Mouse (Mus musculus): ENCODE results near the gene Zfp398. TPM values are rescaled to one million over a fixed set of nuclear protein-coding genes. Genes with fewer than 3 reads are reported as not detected.
A peak's percentile ranks its signal among the peaks of the same experiment; 100 is the strongest.
"Not testable (repeated sequence)": the region's sequence is repeated elsewhere in the genome, so short reads cannot be mapped to it uniquely, and the experiment has no call there.

Zfp398 gene
- total RNA-seq, 1 experiment from 2014 or later = 33.1 TPM

DNA sequence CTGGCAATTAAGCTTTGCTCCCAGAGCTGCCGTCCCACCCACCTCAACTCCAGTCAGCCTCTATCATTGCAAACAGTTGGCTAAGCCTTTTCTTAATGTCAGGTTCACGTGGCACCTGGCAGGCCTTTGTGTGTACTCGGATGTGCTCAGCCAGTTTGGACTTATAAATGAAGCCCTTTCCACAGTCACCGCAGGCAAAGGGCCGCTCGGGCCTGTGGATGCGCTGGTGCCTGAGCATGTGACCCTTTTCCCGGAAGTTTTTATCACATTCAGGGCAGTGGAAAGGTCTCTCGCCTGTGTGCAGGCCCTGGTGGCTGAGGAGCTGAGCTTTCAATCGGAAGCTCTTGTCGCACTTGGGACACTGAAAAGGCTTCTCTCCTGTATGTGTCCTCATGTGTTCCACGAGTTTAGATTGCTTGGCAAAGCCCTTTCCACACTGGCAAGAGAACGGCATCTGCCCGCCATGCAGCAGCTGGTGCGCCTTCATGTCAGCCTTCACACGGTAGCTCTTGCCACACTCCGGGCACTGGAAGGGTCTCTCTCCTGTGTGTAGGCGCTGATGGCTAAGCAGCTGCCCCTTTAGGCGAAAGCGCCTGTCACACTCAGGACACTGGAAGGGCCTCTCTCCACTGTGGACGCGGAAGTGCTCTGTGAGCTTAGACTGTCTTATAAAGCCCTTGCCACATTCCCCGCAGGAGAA is 15.7 kb upstream of the Zfp398 start:
- 0 out of 2 replicates have a peak, but pooled peaks have one; percentile 6 for ATAC-seq (ENCODE audit: extremely low read depth, insufficient number of reproducible peaks, low FRiP score, poor library complexity, severe bottlenecking)

DNA sequence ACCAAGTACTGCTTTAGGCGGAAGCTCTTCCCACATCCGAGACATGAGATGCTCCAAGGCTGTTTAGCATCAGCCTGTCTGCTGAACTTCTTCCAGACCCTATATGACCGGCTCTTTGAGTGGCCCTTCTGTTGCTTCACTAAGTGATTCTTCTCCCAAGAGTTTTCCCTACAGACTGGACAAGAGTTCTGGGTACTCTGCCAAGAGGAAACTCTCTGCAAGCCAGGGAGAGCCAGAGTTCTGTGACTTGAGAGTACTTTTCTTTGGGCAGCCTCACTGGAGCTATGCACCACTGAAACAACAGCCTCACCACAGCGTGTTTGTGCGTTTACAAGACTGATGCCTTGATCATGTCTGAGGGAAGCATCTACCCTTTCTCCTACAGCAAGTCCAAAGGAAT is 14.2 kb upstream of the Zfp398 start:
- ATAC-seq (ENCODE audit: extremely low read depth, insufficient number of reproducible peaks, low FRiP score, poor library complexity, severe bottlenecking) = no peak

DNA sequence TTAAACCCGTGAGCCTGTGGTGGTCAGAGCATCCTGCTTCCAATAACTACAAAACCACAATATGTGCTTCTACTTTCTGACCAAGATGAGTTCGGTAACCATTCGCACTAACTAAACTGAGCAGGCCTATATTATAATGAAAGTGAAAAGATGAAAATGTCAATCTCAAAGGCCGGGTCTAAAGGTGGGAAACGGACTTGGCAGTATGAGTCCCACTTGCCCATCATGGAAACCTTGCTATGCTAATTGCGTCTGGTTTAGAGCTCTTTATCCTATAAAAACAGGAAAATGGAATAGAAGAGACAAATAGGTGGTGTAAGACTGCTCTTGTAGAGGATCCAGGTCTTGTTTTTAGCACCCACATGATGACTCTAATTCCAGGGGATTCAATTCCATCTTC is 13.7 kb upstream of the Zfp398 start:
- no peak for ATAC-seq (ENCODE audit: extremely low read depth, insufficient number of reproducible peaks, low FRiP score, poor library complexity, severe bottlenecking)

DNA sequence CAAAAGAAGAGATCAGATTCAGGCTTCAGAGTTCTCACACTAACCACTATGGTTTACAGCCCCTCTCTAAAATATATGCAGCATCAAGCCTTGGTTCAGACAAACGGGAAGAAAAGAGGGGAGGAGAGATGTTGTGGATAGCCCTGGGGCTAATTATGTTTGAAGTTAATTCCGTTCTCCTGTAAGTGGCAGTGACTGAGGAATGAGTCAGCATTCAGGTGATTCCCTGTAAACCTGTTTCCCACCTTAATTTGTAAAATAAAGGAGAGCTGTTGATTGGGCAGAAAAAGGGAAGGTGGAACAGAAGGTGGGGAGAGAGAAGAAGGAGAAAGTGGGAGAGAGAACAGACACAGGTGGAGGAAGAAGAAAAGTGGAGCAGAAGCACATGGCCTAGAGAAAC is 11.2 kb upstream of the Zfp398 start:
- no peak for ATAC-seq (ENCODE audit: extremely low read depth, insufficient number of reproducible peaks, low FRiP score, poor library complexity, severe bottlenecking)

GRCm38 (mm10) chr6:47827462-47827861 is 8.0 kb upstream of the Zfp398 start:
- no peak for ATAC-seq (ENCODE audit: extremely low read depth, insufficient number of reproducible peaks, low FRiP score, poor library complexity, severe bottlenecking)

GRCm38 (mm10) chr6:47828950-47829349 is 6.5 kb upstream of the Zfp398 start:
- ATAC-seq (ENCODE audit: extremely low read depth, insufficient number of reproducible peaks, low FRiP score, poor library complexity, severe bottlenecking) = no peak

DNA sequence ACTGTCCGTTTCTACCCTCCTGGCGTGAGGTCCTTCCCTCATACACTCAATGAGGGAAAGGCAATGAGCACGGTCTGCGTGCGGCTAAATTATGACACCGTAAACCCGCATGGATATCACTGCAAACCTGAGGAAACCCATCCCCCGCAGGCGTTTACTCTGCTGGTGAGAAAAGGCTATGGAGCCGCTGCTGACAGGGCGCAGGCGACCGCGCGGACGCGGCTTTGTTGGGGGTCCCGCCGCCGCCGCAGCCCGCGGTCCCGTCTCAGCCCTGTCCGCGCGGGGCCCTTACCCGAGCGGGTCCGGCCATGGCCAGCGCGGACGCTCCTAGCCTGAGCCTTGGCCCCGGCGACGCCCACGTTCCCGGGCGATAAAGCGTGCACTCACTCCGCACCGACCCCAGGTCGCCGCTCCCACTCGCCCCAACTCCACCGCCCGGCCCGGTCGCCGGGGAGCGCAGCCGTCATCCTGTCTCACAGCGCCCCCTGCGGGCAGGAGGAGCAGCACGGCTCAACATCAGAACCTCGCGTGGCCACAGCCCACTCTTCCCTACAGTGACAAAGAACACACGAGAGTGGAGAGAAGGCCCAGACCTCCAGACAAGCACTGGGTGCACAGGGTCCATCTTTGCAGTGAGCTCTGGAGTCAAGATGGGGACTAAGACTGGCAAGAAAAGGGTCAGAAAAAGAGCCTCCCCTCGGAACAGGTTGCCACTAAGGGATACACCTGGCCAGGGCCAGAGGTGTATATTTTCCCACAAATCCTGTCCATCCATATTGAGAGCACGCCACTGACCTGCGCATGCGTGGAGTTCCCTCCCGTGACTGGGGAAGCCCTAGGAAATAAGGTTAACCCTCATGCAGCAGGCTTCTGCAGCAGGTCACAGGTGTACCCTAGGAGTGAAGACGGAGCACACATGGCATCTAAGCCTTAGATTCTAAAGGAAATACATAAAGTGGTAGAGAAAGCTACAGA is 5.1 kb upstream of the Zfp398 start, which contains the start of gene Zfp786:
Zfp786 (minus strand) TSS at position 764 of the 975 bp plus-strand sequence.
- ATAC-seq (ENCODE audit: extremely low read depth, insufficient number of reproducible peaks, low FRiP score, poor library complexity, severe bottlenecking) = peak; percentile 92

- no peak for ATAC-seq (ENCODE audit: extremely low read depth, insufficient number of reproducible peaks, low FRiP score, poor library complexity, severe bottlenecking)
Observed at GRCm38 (mm10) chr6:47832220-47832619, 3.2 kb upstream of the Zfp398 start.

- ATAC-seq (ENCODE audit: extremely low read depth, insufficient number of reproducible peaks, low FRiP score, poor library complexity, severe bottlenecking) = peak; percentile 29; the same call in 1 of the 2 replicates
Observed at GRCm38 (mm10) chr6:47835984-47836521, 592 bp downstream of the Zfp398 start.

DNA sequence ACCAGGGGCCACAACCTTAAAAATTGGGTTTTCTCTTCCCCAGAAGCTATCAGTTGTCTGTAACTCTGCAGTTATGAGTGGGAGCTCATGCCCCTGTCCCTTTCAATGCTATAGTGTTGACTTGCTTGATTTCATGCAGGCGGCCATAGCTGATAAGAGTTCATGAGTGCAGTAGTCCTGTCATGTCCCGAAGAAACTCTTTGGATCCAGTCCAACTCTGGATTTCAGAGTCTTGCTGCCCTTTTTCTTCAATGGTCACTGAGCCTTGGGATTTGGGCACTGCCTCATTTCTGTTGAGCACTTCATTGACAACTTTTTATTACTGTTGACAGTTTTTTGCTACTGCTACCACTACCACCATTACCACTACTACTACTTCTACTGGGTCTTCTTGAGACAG is 2.2 kb downstream of the Zfp398 start:
- ATAC-seq (ENCODE audit: extremely low read depth, insufficient number of reproducible peaks, low FRiP score, poor library complexity, severe bottlenecking) = no peak

DNA sequence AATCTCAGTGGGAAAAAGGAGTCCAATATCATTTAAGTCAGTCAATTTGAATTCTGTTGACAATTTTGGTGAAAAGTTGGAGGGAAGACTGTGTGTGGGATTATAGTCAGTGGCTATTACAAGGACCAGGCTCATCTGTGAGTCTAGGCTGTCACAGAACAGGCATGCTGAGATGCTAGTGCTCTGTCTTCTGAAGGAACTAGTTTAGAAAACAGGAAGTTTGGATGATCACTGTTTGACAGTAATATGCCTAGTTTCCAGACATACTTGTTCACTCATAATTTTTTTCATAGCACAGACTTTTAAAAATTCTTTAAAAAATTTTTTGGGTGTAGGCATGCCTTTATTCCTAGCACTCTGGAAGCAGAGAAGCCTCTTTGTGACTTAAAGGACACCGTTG is 5.6 kb downstream of the Zfp398 start:
- ATAC-seq (ENCODE audit: extremely low read depth, insufficient number of reproducible peaks, low FRiP score, poor library complexity, severe bottlenecking) = no peak

- ATAC-seq (ENCODE audit: extremely low read depth, insufficient number of reproducible peaks, low FRiP score, poor library complexity, severe bottlenecking) = no peak
Observed at GRCm38 (mm10) chr6:47841831-47842230, 6.4 kb downstream of the Zfp398 start.

DNA sequence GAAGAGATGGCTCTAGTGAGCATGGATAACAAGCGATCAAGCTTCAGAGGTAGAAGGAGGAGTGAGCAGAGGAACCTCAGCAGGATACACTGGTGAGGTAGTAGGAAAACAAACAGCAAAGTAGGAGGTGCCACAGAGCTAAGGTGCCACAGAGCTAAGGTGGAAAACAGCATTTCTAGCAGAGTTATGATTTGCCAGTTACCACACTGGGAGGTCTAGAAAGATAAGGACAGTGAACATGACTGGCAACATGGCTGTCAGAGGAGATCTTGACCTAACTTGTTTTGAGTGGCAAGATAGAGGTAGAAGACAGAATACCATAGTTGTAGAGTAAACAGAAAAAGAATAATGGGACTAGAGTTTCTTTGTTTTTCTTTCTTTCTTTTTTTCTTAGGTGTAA is 6.9 kb downstream of the Zfp398 start:
- no peak for ATAC-seq (ENCODE audit: extremely low read depth, insufficient number of reproducible peaks, low FRiP score, poor library complexity, severe bottlenecking)

GRCm38 (mm10) chr6:47845779-47846178 is 10.3 kb downstream of the Zfp398 start:
- ATAC-seq (ENCODE audit: extremely low read depth, insufficient number of reproducible peaks, low FRiP score, poor library complexity, severe bottlenecking) = no peak

GRCm38 (mm10) chr6:47857241-47857640 is 21.8 kb downstream of the Zfp398 start:
- no peak for ATAC-seq (ENCODE audit: extremely low read depth, insufficient number of reproducible peaks, low FRiP score, poor library complexity, severe bottlenecking)

DNA sequence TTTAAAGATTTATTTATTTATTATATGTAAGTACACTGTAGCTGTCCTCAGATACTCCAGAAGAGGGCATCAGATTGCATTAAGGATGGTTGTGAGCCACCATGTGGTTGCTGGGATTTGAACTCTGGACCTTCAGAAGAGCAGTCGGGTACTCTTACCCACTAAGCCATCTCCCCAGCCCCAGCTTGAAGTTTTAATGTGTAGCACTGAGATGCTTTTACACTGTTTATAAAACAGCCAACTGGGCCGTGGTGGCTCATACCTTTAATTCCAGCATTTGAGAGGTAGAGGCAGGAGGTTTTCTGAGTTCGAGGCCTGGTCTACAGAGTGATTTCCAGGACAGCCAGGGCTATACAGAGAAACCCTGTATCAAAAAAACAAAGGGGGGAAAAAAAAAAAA is 22.3 kb downstream of the Zfp398 start:
- not testable (repeated sequence) for ATAC-seq (ENCODE audit: extremely low read depth, insufficient number of reproducible peaks, low FRiP score, poor library complexity, severe bottlenecking)

- ATAC-seq (ENCODE audit: extremely low read depth, insufficient number of reproducible peaks, low FRiP score, poor library complexity, severe bottlenecking) = no peak
Observed at GRCm38 (mm10) chr6:47872266-47872665, 36.8 kb downstream of the Zfp398 start.

- no peak for ATAC-seq (ENCODE audit: extremely low read depth, insufficient number of reproducible peaks, low FRiP score, poor library complexity, severe bottlenecking)
Observed at GRCm38 (mm10) chr6:47877058-47877457, 41.6 kb downstream of the Zfp398 start, which contains the start of gene Zfp282. Zfp282 (plus strand) TSS chr6:47877204.

DNA sequence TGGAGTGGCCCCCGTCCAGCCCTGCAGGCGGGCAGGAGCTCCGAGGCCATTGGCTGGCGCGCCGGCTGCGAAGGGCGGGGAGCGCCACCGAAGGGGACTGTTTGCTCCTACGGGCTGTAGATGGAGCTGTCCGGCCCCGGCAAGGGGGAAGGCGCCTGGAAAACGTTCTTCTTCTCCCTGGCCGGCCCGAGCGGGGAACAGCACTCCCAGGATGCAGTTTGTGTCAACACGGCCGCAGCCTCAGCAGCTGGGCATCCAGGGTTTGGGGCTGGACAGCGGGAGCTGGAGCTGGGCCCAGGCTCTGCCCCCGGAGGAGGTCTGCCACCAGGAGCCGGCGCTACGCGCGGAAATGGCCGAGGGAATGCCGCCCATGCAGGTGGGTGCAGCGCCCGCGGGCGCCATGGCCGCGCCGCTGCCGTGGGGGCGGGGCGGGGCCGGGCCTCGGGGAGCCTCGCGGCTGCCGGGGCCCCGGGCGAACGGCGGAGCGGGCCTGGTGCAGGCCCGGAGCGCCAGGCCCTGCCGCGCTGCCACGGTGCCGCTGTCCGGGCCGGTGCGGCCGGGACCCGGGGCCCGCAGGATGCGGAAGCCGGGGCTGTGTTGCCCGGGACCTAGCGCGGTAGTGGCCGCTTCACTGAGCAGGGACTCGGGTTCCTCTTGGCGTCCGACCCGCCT is 42.1 kb downstream of the Zfp398 start:
- peak; percentile 77 for ATAC-seq (ENCODE audit: extremely low read depth, insufficient number of reproducible peaks, low FRiP score, poor library complexity, severe bottlenecking)

All from neutrophil, adult 5-6 weeks (primary cell).